Mouse (Mus musculus) midbrain, postnatal 0 days (tissue): ENCODE results near the gene Gdpd3. TPM values are rescaled to one million over a fixed set of nuclear protein-coding genes. Genes with fewer than 3 reads are reported as not detected.

Experiments used
- ATAC-seq: fragments of 200-750 bp; cut with Nextera tagmentation; 2 replicates; pipeline ENCODE4 v1.8.0; 2017; ENCODE audit warnings: moderate number of reproducible peaks, mild to moderate bottlenecking, moderate TSS enrichment, moderate library complexity; ENCODE audit not compliant: low FRiP score
- DNase-seq: peaks from one replicate; pipeline ENCODE4 v3.0.0-alpha.2; 2015; ENCODE audit warnings: low spot score
- H3K27ac ChIP-seq: fragments of 300-500 bp; sonication (generic); 2 replicates; pipeline ENCODE4 v1.5.1; 2014; ENCODE audit warnings: low read depth, mild to moderate bottlenecking, low read length, mixed read lengths
- H3K27me3 ChIP-seq: fragments of 300-500 bp; sonication (generic); 2 replicates; pipeline ENCODE4 v1.6.1; 2014; ENCODE audit warnings: low read length, control low read depth, mixed read lengths; ENCODE audit not compliant: insufficient read depth
- H3K36me3 ChIP-seq: fragments of 300-500 bp; sonication (generic); 2 replicates; pipeline ENCODE4 v1.6.1; 2014; ENCODE audit warnings: low read length, control low read depth, mixed read lengths; ENCODE audit not compliant: insufficient read depth
- H3K4me1 ChIP-seq: fragments of 300-500 bp; sonication (generic); 2 replicates; pipeline ENCODE4 v1.6.1; 2014; ENCODE audit warnings: mild to moderate bottlenecking, control low read depth, antibody characterized with exemption, low read length, mixed read lengths; ENCODE audit not compliant: insufficient read depth
- H3K4me2 ChIP-seq: fragments of 300-500 bp; sonication (generic); 2 replicates; pipeline ENCODE4 v1.6.1; 2014; ENCODE audit warnings: low read depth, mild to moderate bottlenecking, low read length, mixed read lengths; ENCODE audit not compliant: poor library complexity, severe bottlenecking
- H3K4me3 ChIP-seq: fragments of 300-500 bp; sonication (generic); 2 replicates; pipeline ENCODE4 v1.5.1; 2014; ENCODE audit warnings: low read depth, mild to moderate bottlenecking, low read length, moderate library complexity
- H3K9ac ChIP-seq: fragments of 300-500 bp; sonication (generic); replicated peaks from 2 replicates; pipeline ENCODE4 v1.6.1; 2014; ENCODE audit warnings: mild to moderate bottlenecking, low read length, moderate library complexity, mixed read lengths; ENCODE audit not compliant: poor library complexity, severe bottlenecking
- H3K9me3 ChIP-seq: fragments of 300-500 bp; sonication (generic); 2 replicates; pipeline ENCODE4 v1.6.1; 2016; ENCODE audit warnings: low read length, control low read depth
- CTCF ChIP-seq: IDR thresholded peaks from 2 replicates; pipeline ENCODE4 v1.5.1; 2016; ENCODE audit warnings: antibody characterized with exemption, mild to moderate bottlenecking
- WGBS: fragments of 180-500 bp; shearing (Covaris S2); extraction: QIAGEN DNeasy Blood & Tissue Kit; methylation state at CpG from one replicate; pipeline ENCODE4 v1.1.7; 2014; 5-methylcytosine and 5-hydroxymethylcytosine counted together
- polyA plus RNA-seq: library from polyadenylated mRNA; unstranded; fragments of >200 nt; fragmentation: Nextera tagmentation; extraction: Ambion mirVana; gene quantifications from 2 replicates; pipeline ENCODE4 v1.2.1, GENCODE M21; 2015
- total RNA-seq: library from RNA; depleted of rRNA; stranded (reverse); fragments of >200 nt; gene quantifications from 2 replicates; pipeline ENCODE4 v1.2.3, GENCODE M21; 2014

The Gdpd3 gene
- total and polyA plus RNA-seq, 2 experiments from 2014 or later = 1.3 TPM; not detected in 1

- 1% methylated on average over 16 of the region's 38 CpGs for WGBS
- DNase-seq (peak; percentile 95), ATAC-seq (peak; percentile 67)
- peaks cover 5% of the 10 kb centered on the region; the same call in 1 of the 2 replicates for H3K4me1 ChIP-seq
- H3K27ac ChIP-seq = peak within 1 kb of the TSS; percentile 81
- peaks cover 10% of the 10 kb centered on the region for H3K36me3 ChIP-seq
- H3K4me2 ChIP-seq = peak within 1 kb of the TSS; percentile 91
- peak within 1 kb of the TSS; percentile 82 for H3K9ac ChIP-seq
- H3K9me3 ChIP-seq = no peaks in the 10 kb centered on the region
- H3K4me3 ChIP-seq = peak within 1 kb of the TSS; percentile 59
- peak; percentile 82 for TF ChIP-seq CTCF
- no peaks in the 10 kb centered on the region for H3K27me3 ChIP-seq
These were observed 7.0 kb upstream of the Gdpd3 start, which contains the start of gene Mapk3 for GRCm38 (mm10) chr7:126759050-126759671. Mapk3 (plus strand) TSS chr7:126759601.

DNA sequence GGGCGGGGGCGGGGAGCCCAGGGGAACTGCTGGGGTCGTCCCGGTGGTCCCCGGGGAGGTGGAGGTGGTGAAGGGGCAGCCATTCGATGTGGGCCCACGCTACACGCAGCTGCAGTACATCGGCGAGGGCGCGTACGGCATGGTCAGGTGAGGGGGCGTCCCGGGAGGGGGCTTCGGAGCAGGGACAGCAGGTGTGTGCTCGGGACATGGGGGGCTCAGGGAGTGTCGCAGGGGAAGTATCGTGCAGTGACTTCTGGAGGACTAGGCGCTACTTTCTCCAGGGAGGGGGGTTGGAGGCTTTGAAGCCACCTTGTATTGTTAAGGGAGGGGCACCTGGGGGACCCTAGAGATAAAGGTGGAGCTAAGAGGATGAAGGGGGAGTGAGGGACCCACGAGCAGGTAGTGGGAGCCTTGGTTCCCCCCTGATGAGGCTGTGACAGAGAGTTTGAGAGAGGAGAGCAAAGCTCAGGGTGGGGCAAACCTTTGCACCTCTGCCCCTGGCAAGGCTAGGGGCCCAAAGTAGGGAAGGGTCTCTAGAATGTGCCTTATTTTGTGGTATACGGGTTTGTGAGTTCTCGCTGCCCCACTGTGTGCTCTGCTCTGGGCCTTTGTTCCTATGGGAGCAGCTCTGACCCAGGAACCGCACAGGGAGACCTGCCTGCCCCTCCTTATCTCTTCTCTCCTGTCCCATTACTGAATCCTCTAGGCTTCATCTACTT lies 6.3 kb upstream of the Gdpd3 start:
- ATAC-seq (peak; percentile 57; the same call in 1 of the 2 replicates), DNase-seq (no peak)
- peak overlapping the region; percentile 59 for H3K4me3 ChIP-seq
- no peaks in the 10 kb centered on the region for H3K27me3 ChIP-seq
- peaks cover 5% of the 10 kb centered on the region; the same call in 1 of the 2 replicates for H3K4me1 ChIP-seq
- H3K4me2 ChIP-seq = peak overlapping the region; percentile 91
- no peak for TF ChIP-seq CTCF
- H3K9ac ChIP-seq = peak overlapping the region; percentile 82
- under 1% methylated on average over 18 of the region's 24 CpGs for WGBS
- H3K9me3 ChIP-seq = no peaks in the 10 kb centered on the region
- H3K27ac ChIP-seq = peak overlapping the region; percentile 81
- H3K36me3 ChIP-seq = peaks cover 17% of the 10 kb centered on the region

DNA sequence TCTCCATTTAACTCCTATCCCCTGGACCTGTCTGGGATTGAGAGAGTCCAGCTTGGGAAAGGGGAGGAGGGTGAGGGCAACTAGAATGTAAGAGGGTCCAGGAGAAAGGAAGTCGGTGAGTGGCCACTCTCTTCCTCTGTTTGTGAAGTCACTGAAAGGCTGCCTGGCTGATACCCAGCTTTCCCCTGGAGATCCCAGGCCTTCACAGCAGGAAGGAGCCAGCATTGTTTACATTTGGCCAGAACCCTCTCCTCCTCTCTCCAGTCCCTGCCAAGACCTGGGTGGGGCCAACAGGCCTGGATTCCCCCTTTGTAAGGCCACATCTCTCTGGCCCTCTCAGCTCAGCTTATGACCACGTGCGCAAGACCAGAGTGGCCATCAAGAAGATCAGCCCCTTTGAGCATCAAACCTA lies 5.7 kb upstream of the Gdpd3 start:
- no peaks in the 10 kb centered on the region for H3K9me3 ChIP-seq
- H3K27ac ChIP-seq = peak overlapping the region; percentile 81; the same call in 1 of the 2 replicates
- peak overlapping the region; percentile 91 for H3K4me2 ChIP-seq
- H3K4me1 ChIP-seq = peaks cover 5% of the 10 kb centered on the region; the same call in 1 of the 2 replicates
- no peak for TF ChIP-seq CTCF
- H3K4me3 ChIP-seq = peak overlapping the region; percentile 59
- peaks cover 20% of the 10 kb centered on the region for H3K36me3 ChIP-seq
- 15% methylated on average over 3 of the region's 3 CpGs for WGBS
- peak overlapping the region; percentile 82 for H3K9ac ChIP-seq
- ATAC-seq (0 out of 2 replicates have a peak, but pooled peaks have one; percentile 15), DNase-seq (peak; percentile 78)
- no peaks in the 10 kb centered on the region for H3K27me3 ChIP-seq

GRCm38 (mm10) chr7:126760956-126761355 lies 5.2 kb upstream of the Gdpd3 start:
- Histone ChIP-seq H3K4me3 (peak overlapping the region; percentile 59), H3K36me3 (peaks cover 25% of the 10 kb centered on the region), H3K4me2 (peak overlapping the region; percentile 91), H3K9me3 (no peaks in the 10 kb centered on the region), H3K9ac (no peak overlapping the region), H3K4me1 (peaks cover 5% of the 10 kb centered on the region; the same call in 1 of the 2 replicates), H3K27me3 (no peaks in the 10 kb centered on the region), H3K27ac (peak overlapping the region; percentile 81; the same call in 1 of the 2 replicates)
- TF ChIP-seq CTCF = no peak
- 66% methylated on average over 4 of the region's 4 CpGs for WGBS
- DNase-seq (no peak), ATAC-seq (no peak)

DNA sequence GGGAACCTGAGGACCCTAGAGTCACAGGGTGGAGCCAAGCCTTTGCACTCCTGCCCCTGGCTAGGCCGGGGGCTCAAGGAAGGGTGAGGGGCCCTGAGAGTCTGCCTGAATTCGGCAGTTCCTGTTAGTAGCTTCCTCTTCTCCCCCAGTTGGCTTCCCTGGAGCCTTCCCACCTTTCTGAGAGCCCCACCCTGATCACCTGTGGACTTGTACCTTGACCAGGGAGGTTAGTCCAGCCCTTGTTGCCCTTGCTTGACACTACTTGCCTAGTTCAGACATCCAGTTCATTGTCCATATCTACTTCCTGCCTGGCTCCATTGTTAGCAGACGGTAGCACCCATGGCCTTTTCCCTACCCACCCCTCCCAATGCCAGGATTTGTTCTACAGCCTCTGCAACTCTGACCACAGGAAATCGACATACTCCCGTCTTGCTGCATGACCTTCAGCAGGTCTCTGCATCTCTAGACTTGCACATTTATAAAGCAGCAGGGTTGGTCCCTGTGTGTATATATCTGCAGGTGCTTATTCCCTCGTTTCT lies 4.5 kb upstream of the Gdpd3 start:
- no peak overlapping the region for H3K27ac ChIP-seq
- H3K9me3 ChIP-seq = no peaks in the 10 kb centered on the region
- H3K4me1 ChIP-seq = peaks cover 5% of the 10 kb centered on the region; the same call in 1 of the 2 replicates
- H3K27me3 ChIP-seq = no peaks in the 10 kb centered on the region
- no peak for TF ChIP-seq CTCF
- ATAC-seq (no peak), DNase-seq (no peak)
- peaks cover 26% of the 10 kb centered on the region for H3K36me3 ChIP-seq
- no peak overlapping the region for H3K9ac ChIP-seq
- WGBS = 73% methylated on average over 6 of the region's 6 CpGs
- 0 out of 2 replicates have a peak overlapping the region, but pooled peaks have one; percentile 91 for H3K4me2 ChIP-seq
- no peak overlapping the region for H3K4me3 ChIP-seq
